Mouse (Mus musculus): ENCODE data around the gene Bcl2l11. TPM values are rescaled to one million over a fixed set of nuclear protein-coding genes. Genes with fewer than 3 reads are reported as not detected.
"Not testable (repeated sequence)": the region's sequence is repeated elsewhere in the genome, so short reads cannot be mapped to it uniquely, and the experiment has no call there.

Gene Bcl2l11
- polyA plus RNA-seq, 1 experiment from 2014 or later, result 15.7 TPM

DNA sequence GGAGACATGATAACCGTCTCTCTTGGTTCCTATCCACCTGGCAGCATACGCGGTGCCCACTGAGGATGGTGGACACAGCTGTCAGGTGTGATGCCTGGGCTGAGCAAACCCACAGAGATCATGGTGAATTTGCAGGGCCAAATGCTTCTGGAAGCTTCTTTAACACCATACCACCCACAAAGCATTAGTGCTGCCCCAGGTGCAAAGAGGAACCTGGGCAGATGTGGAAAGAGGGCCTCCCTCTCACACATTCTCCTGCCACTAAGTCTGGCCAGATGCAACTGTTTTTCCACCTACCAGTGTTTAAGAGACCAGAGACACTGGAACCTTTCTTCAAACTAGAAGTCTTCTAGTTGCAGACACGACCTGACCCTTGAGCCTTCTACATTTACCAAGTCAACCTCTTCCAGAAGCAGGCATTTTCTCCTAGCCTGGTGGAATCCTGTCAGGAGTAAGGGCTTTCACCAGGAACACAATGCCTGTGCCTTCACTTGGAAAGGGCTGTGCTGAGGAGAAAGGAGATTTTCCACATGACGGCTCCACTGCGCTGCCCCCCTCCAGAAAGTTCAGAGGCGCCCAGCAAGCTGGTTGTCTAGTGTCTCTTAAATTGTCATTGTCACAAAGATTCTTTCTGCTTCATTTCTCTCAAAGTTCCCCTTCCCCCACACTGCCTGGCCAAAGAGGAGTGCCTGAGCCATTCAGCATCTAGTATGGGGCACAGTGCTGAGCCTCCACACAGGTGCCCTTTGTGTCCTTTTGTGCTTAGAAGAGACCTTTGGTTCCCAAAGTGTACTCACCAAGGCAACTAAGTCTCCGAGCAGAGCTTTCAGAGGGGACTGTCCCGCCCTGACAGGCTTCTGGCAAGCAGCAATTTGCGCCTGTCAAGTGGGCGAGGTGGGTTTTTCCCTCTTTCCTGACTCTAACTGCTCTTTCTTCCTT lies 34.1 kb upstream of the Bcl2l11 start:
- WGBS, result 62% methylated on average over 11 of the region's 11 CpGs
- no peaks in the 10 kb centered on the region for H3K36me3 ChIP-seq (ENCODE audit: insufficient read depth, low read length)
- peak overlapping the region; percentile 73 for H3K27ac ChIP-seq
- peaks cover 29% of the 10 kb centered on the region; the same call in 1 of the 2 replicates for H3K4me1 ChIP-seq (replicated peaks; ENCODE audit: insufficient read depth, low read length)
- TF ChIP-seq CTCF (IDR thresholded peaks at IDR 0.05; ENCODE audit: low read depth), result no peak
- H3K4me2 ChIP-seq (ENCODE audit: low read length), result no peak overlapping the region
- H3K9ac ChIP-seq (ENCODE audit: low read depth, low read length), result no peak overlapping the region
- H3K27me3 ChIP-seq (ENCODE audit: insufficient read depth, low read length), result no peaks in the 10 kb centered on the region
- peak; percentile 80 for DNase-seq (ENCODE audit: low spot score)
- H3K9me3 ChIP-seq (replicated peaks; ENCODE audit: low read length), result no peaks in the 10 kb centered on the region
- peak; percentile 81 for ATAC-seq (replicated peaks; ENCODE audit: low FRiP score, low read depth)
- no peak overlapping the region for H3K4me3 ChIP-seq (replicated peaks; ENCODE audit: low read depth, low read length)

GRCm38 (mm10) chr2:128092451-128092850 lies 33.4 kb upstream of the Bcl2l11 start:
- 63% methylated on average over 2 of the region's 2 CpGs for WGBS
- peaks cover 26% of the 10 kb centered on the region; the same call in 1 of the 2 replicates for H3K4me1 ChIP-seq (replicated peaks; ENCODE audit: insufficient read depth, low read length)

GRCm38 (mm10) chr2:128094196-128094595 lies 31.6 kb upstream of the Bcl2l11 start:
- Histone ChIP-seq H3K4me2 (ENCODE audit: low read length) (no peak overlapping the region), H3K4me3 (replicated peaks; ENCODE audit: low read depth, low read length) (no peak overlapping the region), H3K27ac (peak overlapping the region; percentile 68; the same call in 1 of the 2 replicates), H3K9me3 (replicated peaks; ENCODE audit: low read length) (no peaks in the 10 kb centered on the region), H3K4me1 (replicated peaks; ENCODE audit: insufficient read depth, low read length) (peaks cover 26% of the 10 kb centered on the region; the same call in 1 of the 2 replicates), H3K9ac (ENCODE audit: low read depth, low read length) (no peak overlapping the region), H3K36me3 (ENCODE audit: insufficient read depth, low read length) (no peaks in the 10 kb centered on the region), H3K27me3 (ENCODE audit: insufficient read depth, low read length) (no peaks in the 10 kb centered on the region)
- WGBS, result 43% methylated on average over 5 of the region's 5 CpGs
- TF ChIP-seq CTCF (IDR thresholded peaks at IDR 0.05; ENCODE audit: low read depth), result peak; percentile 30
- DNase-seq (ENCODE audit: low spot score), result peak; percentile 40
- ATAC-seq (replicated peaks; ENCODE audit: low FRiP score, low read depth), result peak; percentile 61; the same call in 1 of the 2 replicates

More at GRCm38 (mm10) chr2:128092451-128092850, 33.4 kb upstream of the Bcl2l11 start:
- ATAC-seq (replicated peaks; ENCODE audit: low FRiP score, low read depth) (no peak), DNase-seq (ENCODE audit: low spot score) (no peak)
- H3K27me3 ChIP-seq (ENCODE audit: insufficient read depth, low read length), result no peaks in the 10 kb centered on the region
- peak overlapping the region; percentile 73 for H3K27ac ChIP-seq
- TF ChIP-seq CTCF (IDR thresholded peaks at IDR 0.05; ENCODE audit: low read depth), result no peak
- H3K9ac ChIP-seq (ENCODE audit: low read depth, low read length), result no peak overlapping the region
- H3K4me3 ChIP-seq (replicated peaks; ENCODE audit: low read depth, low read length), result no peak overlapping the region
- H3K36me3 ChIP-seq (ENCODE audit: insufficient read depth, low read length), result no peaks in the 10 kb centered on the region
- no peaks in the 10 kb centered on the region for H3K9me3 ChIP-seq (replicated peaks; ENCODE audit: low read length)
- no peak overlapping the region for H3K4me2 ChIP-seq (ENCODE audit: low read length)

DNA sequence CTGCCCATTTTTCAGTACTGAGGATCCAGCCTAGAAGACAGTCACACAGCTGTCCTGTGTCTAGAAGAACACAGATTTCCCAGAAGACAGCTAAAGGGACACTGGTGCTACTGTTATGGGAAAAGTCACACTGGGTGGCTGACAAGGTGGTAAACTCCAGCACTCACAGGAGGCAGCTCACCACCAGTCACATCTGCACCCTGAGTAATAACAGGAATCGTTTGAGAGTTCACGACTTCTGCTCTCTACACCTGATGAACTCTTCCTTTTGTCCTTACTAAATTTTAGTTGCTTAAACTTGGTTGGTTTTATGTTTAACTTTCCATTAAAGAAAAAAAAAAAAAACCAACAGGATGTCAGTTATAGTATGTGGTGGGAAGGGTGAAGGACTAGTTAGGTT lies 31.2 kb upstream of the Bcl2l11 start:
- no peak for TF ChIP-seq CTCF (IDR thresholded peaks at IDR 0.05; ENCODE audit: low read depth)
- WGBS, result 46% methylated on average over 2 of the region's 2 CpGs
- H3K27ac ChIP-seq, result peak overlapping the region; percentile 68; the same call in 1 of the 2 replicates

DNA sequence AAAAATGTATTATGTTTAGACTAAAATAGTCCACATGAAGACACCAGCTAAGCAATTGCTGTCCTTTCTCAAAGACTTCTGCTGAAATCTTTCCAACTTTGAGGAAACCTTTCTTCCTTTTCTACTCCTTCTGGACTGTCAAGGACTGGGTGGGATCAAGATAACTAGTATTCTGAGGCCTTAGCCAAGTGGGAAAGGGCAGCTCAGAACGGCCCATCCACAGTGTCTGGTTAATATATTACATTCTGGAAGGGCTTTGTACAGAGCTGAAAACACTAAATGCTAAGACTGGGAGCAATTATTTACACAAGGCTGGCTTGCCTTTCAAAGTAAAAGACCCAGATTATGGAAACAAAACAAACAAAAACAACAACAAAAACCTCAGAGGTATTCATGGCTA lies 30.6 kb upstream of the Bcl2l11 start:
- H3K27me3 ChIP-seq (ENCODE audit: insufficient read depth, low read length), result no peaks in the 10 kb centered on the region
- no peaks in the 10 kb centered on the region for H3K9me3 ChIP-seq (replicated peaks; ENCODE audit: low read length)
- H3K4me1 ChIP-seq (replicated peaks; ENCODE audit: insufficient read depth, low read length), result peaks cover 26% of the 10 kb centered on the region; the same call in 1 of the 2 replicates
- H3K36me3 ChIP-seq (ENCODE audit: insufficient read depth, low read length), result no peaks in the 10 kb centered on the region
- no peak overlapping the region for H3K4me2 ChIP-seq (ENCODE audit: low read length)
- H3K4me3 ChIP-seq (replicated peaks; ENCODE audit: low read depth, low read length), result no peak overlapping the region
- peak; percentile 48 for DNase-seq (ENCODE audit: low spot score)
- no peak overlapping the region for H3K9ac ChIP-seq (ENCODE audit: low read depth, low read length)
- WGBS, result 19% methylated on average over 1 of the region's 1 CpGs
- peak overlapping the region; percentile 21; the same call in 1 of the 2 replicates for H3K27ac ChIP-seq
- TF ChIP-seq CTCF (IDR thresholded peaks at IDR 0.05; ENCODE audit: low read depth), result no peak
- ATAC-seq (replicated peaks; ENCODE audit: low FRiP score, low read depth), result no peak

More for the DNA sequence above, 31.2 kb upstream of the Bcl2l11 start:
- DNase-seq (ENCODE audit: low spot score) (no peak), ATAC-seq (replicated peaks; ENCODE audit: low FRiP score, low read depth) (no peak)
- Histone ChIP-seq H3K9ac (ENCODE audit: low read depth, low read length) (no peak overlapping the region), H3K4me2 (ENCODE audit: low read length) (no peak overlapping the region), H3K27me3 (ENCODE audit: insufficient read depth, low read length) (no peaks in the 10 kb centered on the region), H3K36me3 (ENCODE audit: insufficient read depth, low read length) (no peaks in the 10 kb centered on the region), H3K4me1 (replicated peaks; ENCODE audit: insufficient read depth, low read length) (peaks cover 26% of the 10 kb centered on the region; the same call in 1 of the 2 replicates), H3K9me3 (replicated peaks; ENCODE audit: low read length) (no peaks in the 10 kb centered on the region), H3K4me3 (replicated peaks; ENCODE audit: low read depth, low read length) (no peak overlapping the region)

GRCm38 (mm10) chr2:128096070-128096469 lies 29.8 kb upstream of the Bcl2l11 start:
- WGBS, result 84% methylated on average over 1 of the region's 1 CpGs
- H3K4me1 ChIP-seq (replicated peaks; ENCODE audit: insufficient read depth, low read length), result peaks cover 24% of the 10 kb centered on the region; the same call in 1 of the 2 replicates
- H3K27ac ChIP-seq, result no peak overlapping the region
- ATAC-seq (replicated peaks; ENCODE audit: low FRiP score, low read depth) (no peak), DNase-seq (ENCODE audit: low spot score) (no peak)
- no peak for TF ChIP-seq CTCF (IDR thresholded peaks at IDR 0.05; ENCODE audit: low read depth)
- H3K4me3 ChIP-seq (replicated peaks; ENCODE audit: low read depth, low read length), result no peak overlapping the region
- no peak overlapping the region for H3K9ac ChIP-seq (ENCODE audit: low read depth, low read length)
- no peaks in the 10 kb centered on the region for H3K9me3 ChIP-seq (replicated peaks; ENCODE audit: low read length)
- H3K36me3 ChIP-seq (ENCODE audit: insufficient read depth, low read length), result no peaks in the 10 kb centered on the region
- H3K27me3 ChIP-seq (ENCODE audit: insufficient read depth, low read length), result no peaks in the 10 kb centered on the region
- no peak overlapping the region for H3K4me2 ChIP-seq (ENCODE audit: low read length)

DNA sequence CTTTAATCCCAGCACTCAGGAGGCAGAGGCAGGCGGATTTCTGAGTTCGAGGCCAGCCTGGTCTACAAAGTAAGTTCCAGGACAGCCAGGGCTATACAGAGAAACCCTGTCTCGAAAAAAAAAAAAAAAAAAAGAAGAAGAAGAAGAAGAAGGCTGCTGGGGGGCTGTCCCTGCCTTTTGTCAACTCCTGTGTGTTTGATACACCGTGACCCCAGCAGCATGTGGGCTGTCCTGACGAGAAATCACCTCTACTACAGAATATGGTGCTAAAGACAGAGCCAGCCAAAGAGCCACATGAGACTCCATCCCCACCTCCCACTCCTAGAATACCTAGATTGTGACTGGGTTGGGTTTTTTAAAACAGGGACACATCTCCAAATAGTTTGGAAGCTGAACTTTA lies 27.7 kb upstream of the Bcl2l11 start:
- H3K4me3 ChIP-seq (replicated peaks; ENCODE audit: low read depth, low read length); H3K27ac ChIP-seq; ATAC-seq (replicated peaks; ENCODE audit: low FRiP score, low read depth); H3K4me2 ChIP-seq (ENCODE audit: low read length); H3K36me3 ChIP-seq (ENCODE audit: insufficient read depth, low read length); H3K9me3 ChIP-seq (replicated peaks; ENCODE audit: low read length); H3K9ac ChIP-seq (ENCODE audit: low read depth, low read length); DNase-seq (ENCODE audit: low spot score); H3K27me3 ChIP-seq (ENCODE audit: insufficient read depth, low read length): not testable (repeated sequence)
- 81% methylated on average over 5 of the region's 5 CpGs for WGBS
- H3K4me1 ChIP-seq (replicated peaks; ENCODE audit: insufficient read depth, low read length), result 0 out of 2 replicates have a peak, but pooled peaks cover 14% of the 10 kb centered on the region

Measured in kidney, postnatal 0 days (tissue).